Mouse (Mus musculus) spleen, postnatal 10 days (tissue): Measurements from ENCODE around the gene Tnip1.
"Not testable (repeated sequence)": the region's sequence is repeated elsewhere in the genome, so short reads cannot be mapped to it uniquely, and the experiment has no call there.

Source experiments
- DNase-seq, 2 experiments: peaks; one replicate each; pipeline ENCODE4 v3.0.0; 2021 to 2022; ENCODE audit warnings: low spot score in 2 of 2

The Tnip1 gene

GRCm38 (mm10) chr11:54910081-54910665 is 52.5 kb downstream of the Tnip1 start:
- DNase-seq: no peak

- no peak for DNase-seq
Measured at GRCm38 (mm10) chr11:54909273-54909672, 53.4 kb downstream of the Tnip1 start.

GRCm38 (mm10) chr11:54907259-54907658 is 55.5 kb downstream of the Tnip1 start:
- DNase-seq: no peak

GRCm38 (mm10) chr11:54906466-54906865 is 56.3 kb downstream of the Tnip1 start:
- no peak for DNase-seq

- no peak for DNase-seq
Measured at GRCm38 (mm10) chr11:54905931-54906330, 56.8 kb downstream of the Tnip1 start.

GRCm38 (mm10) chr11:54905086-54905485 is 57.6 kb downstream of the Tnip1 start:
- DNase-seq: no peak

- no peak for DNase-seq
Measured at GRCm38 (mm10) chr11:54903940-54904706, 58.6 kb downstream of the Tnip1 start.

GRCm38 (mm10) chr11:54903339-54903738 is 59.4 kb downstream of the Tnip1 start:
- DNase-seq: no peak

GRCm38 (mm10) chr11:54902333-54903323 is 60.1 kb downstream of the Tnip1 start, which contains the start of gene Gpx3:
TSS of gene Gpx3 (plus strand) at chr11:54902453.
- no peak for DNase-seq

- no peak for DNase-seq
Measured at GRCm38 (mm10) chr11:54899657-54900056, 63.1 kb downstream of the Tnip1 start.

GRCm38 (mm10) chr11:54897470-54897869 is 65.2 kb downstream of the Tnip1 start:
- DNase-seq: no peak

- DNase-seq: not testable (repeated sequence)
Measured at GRCm38 (mm10) chr11:54896646-54897045, 66.1 kb downstream of the Tnip1 start.

GRCm38 (mm10) chr11:54894589-54894988 is 68.1 kb downstream of the Tnip1 start:
- no peak for DNase-seq

- DNase-seq: no peak
Measured at GRCm38 (mm10) chr11:54892091-54892490, 70.6 kb downstream of the Tnip1 start.

- DNase-seq: no peak
Measured at GRCm38 (mm10) chr11:54891341-54891740, 71.4 kb downstream of the Tnip1 start.

GRCm38 (mm10) chr11:54887927-54888326 is 74.8 kb downstream of the Tnip1 start:
- no peak for DNase-seq

GRCm38 (mm10) chr11:54885406-54885805 is 77.3 kb downstream of the Tnip1 start:
- DNase-seq: no peak

- no peak for DNase-seq
Measured at GRCm38 (mm10) chr11:54884937-54885336, 77.8 kb downstream of the Tnip1 start.

- DNase-seq: no peak
Measured at GRCm38 (mm10) chr11:54884197-54884828, 78.4 kb downstream of the Tnip1 start.

- no peak for DNase-seq
Measured at GRCm38 (mm10) chr11:54882671-54883070, 80.0 kb downstream of the Tnip1 start.

- no peak for DNase-seq
Measured at GRCm38 (mm10) chr11:54881051-54881474, 81.7 kb downstream of the Tnip1 start.

GRCm38 (mm10) chr11:54879922-54880321 is 82.8 kb downstream of the Tnip1 start:
- no peak for DNase-seq
